ENCODE assay signal across 8 mouse cellular contexts in genomic region chr12:35047320-35048225, GRCm38 (mm10). TPM values are rescaled to one million over a fixed set of nuclear protein-coding genes. Genes with fewer than 3 reads are reported as not detected.
DNase-seq lines count a peak whose midpoint lies in the region; ATAC-seq and TF ChIP-seq lines count a peak whose summit lies in the region.

No protein-coding gene starts in this region.

- H3K27me3 ChIP-seq in forebrain, embryonic 13.5 days, result 0 out of 2 replicates have a peak, but pooled peaks cover 3% of the 10 kb centered on the region
- no peaks in the 10 kb centered on the region for H3K27me3 ChIP-seq in heart, postnatal 0 days (ENCODE audit: control insufficient read depth, insufficient read depth, low read length)

- H3K4me1 ChIP-seq in forebrain, embryonic 13.5 days, result peaks cover 28% of the 10 kb centered on the region
- peaks cover 15% of the 10 kb centered on the region for H3K4me1 ChIP-seq in heart, postnatal 0 days (ENCODE audit: control insufficient read depth, insufficient read depth)

- H3K4me3 ChIP-seq in forebrain, embryonic 13.5 days, result peak overlapping the region; percentile 91
- H3K4me3 ChIP-seq in heart, postnatal 0 days (ENCODE audit: low read depth, low read length), result peak overlapping the region; percentile 77

- no peaks in the 10 kb centered on the region for H3K36me3 ChIP-seq in forebrain, embryonic 13.5 days (ENCODE audit: poor library complexity, severe bottlenecking)
- H3K36me3 ChIP-seq in heart, postnatal 0 days (replicated peaks; ENCODE audit: control insufficient read depth, insufficient read depth, low read length), result no peaks in the 10 kb centered on the region

- H3K9ac ChIP-seq in forebrain, embryonic 13.5 days, result peak overlapping the region; percentile 94
- H3K9ac ChIP-seq in heart, postnatal 0 days (replicated peaks; ENCODE audit: low read depth, low read length), result peak overlapping the region; percentile 94

- ATAC-seq in forebrain, embryonic 13.5 days, result peak; percentile 89
- ATAC-seq in heart, postnatal 0 days (ENCODE audit: insufficient read depth, low read depth), result peak; percentile 59

- TF ChIP-seq CTCF in heart, postnatal 0 days (IDR thresholded peaks at IDR 0.05; ENCODE audit: low read depth), result peak; percentile 14; the same call in 1 of the 2 replicates

- DNase-seq in MEL-GATA-1-ER (ENCODE audit: extremely low read depth, low read depth), result peak; percentile 39
- DNase-seq in cerebellum, adult 11 months, result peak; percentile 70
- DNase-seq in heart, postnatal 0 days (ENCODE audit: low spot score), result peak; percentile 68
- DNase-seq in kidney, postnatal 36 days, result peak; percentile 82 to 90
- peak; percentile 77 for DNase-seq in lung, postnatal 10 days
- peak; percentile 45 for DNase-seq in ovary, postnatal 10 days (ENCODE audit: low spot score)
- DNase-seq in thymus, postnatal 25 days, result peak; percentile 64

- under 1% methylated on average over 48 of the region's 65 CpGs for WGBS in forebrain, embryonic 13.5 days
- WGBS in heart, postnatal 0 days, result under 1% methylated on average over 58 of the region's 65 CpGs

- no peaks in the 10 kb centered on the region for H3K9me3 ChIP-seq in forebrain, embryonic 13.5 days (replicated peaks)
- no peaks in the 10 kb centered on the region for H3K9me3 ChIP-seq in heart, postnatal 0 days (replicated peaks; ENCODE audit: control insufficient read depth, low read length)

- no peak for TF ChIP-seq EP300 in heart, postnatal 0 days (IDR thresholded peaks at IDR 0.05; ENCODE audit: low read depth)

- peak overlapping the region; percentile 89 for H3K4me2 ChIP-seq in forebrain, embryonic 13.5 days
- peak overlapping the region; percentile 76 for H3K4me2 ChIP-seq in heart, postnatal 0 days (ENCODE audit: low read depth, low read length)

- H3K27ac ChIP-seq in forebrain, embryonic 13.5 days, result peak overlapping the region; percentile 97
- peak overlapping the region; percentile 94 for H3K27ac ChIP-seq in heart, postnatal 0 days (ENCODE audit: low read depth)

RNA-seq across cellular contexts. Expression of gene Snx13, which starts 0.6 kb away (rescaled TPM):
- 22.3 and 23.3 TPM in 2 replicates for polyA plus RNA-seq in forebrain, embryonic 13.5 days (2015; fragmentation: Nextera tagmentation; extraction: Ambion mirVana)
- 22.3 and 22.8 TPM in 2 replicates for total RNA-seq in heart, postnatal 0 days (2014; rRNA removed; ENCODE audit: low replicate concordance)
- 34.1 and 35.1 TPM in 2 replicates for polyA plus RNA-seq in heart, postnatal 0 days (2015; fragmentation: Nextera tagmentation; extraction: Ambion mirVana)

Comparison
In these comparisons a context has a peak if more than half of its experiments do, and no peak if none do; other contexts are left out.
1. Peak in every context shown above with its lines: DNase-seq, ATAC-seq, H3K4me3 ChIP-seq and H3K27ac ChIP-seq.